Mouse (Mus musculus) erythroblast, embryonic 14.5 days (primary cell): ENCODE measurements around the gene Duox2. TPM values are rescaled to one million over a fixed set of nuclear protein-coding genes. Genes with fewer than 3 reads are reported as not detected.

ENCODE experiments used
- H3K27me3 ChIP-seq: 2 replicates; pipeline ENCODE4 v1.6.1; 2012; ENCODE audit warnings: inconsistent platforms; ENCODE audit not compliant: control insufficient read depth
- H3K36me3 ChIP-seq: 2 replicates; pipeline ENCODE4 v1.6.1; 2012; ENCODE audit warnings: mild to moderate bottlenecking, inconsistent platforms; ENCODE audit not compliant: control insufficient read depth
- H3K4me1 ChIP-seq: 2 replicates; pipeline ENCODE4 v1.6.1; 2012; ENCODE audit warnings: inconsistent platforms; ENCODE audit not compliant: control insufficient read depth
- H3K4me3 ChIP-seq: replicated peaks from 2 replicates; pipeline ENCODE3; 2012; ENCODE audit warnings: moderate library complexity, mild to moderate bottlenecking, inconsistent platforms
- H3K9me3 ChIP-seq: 2 replicates; pipeline ENCODE4 v1.6.1; 2012; ENCODE audit warnings: low read length, inconsistent platforms, mixed read lengths; ENCODE audit not compliant: control insufficient read depth
- GATA1 ChIP-seq: IDR thresholded peaks from 2 replicates; pipeline ENCODE4 v1.6.1; 2012; ENCODE audit warnings: low read length, inconsistent platforms, mixed read lengths
- TAL1 ChIP-seq: IDR thresholded peaks from 3 replicates; pipeline ENCODE4 v1.6.1; 2012; ENCODE audit warnings: low read length, inconsistent platforms, mixed read lengths
- polyA plus RNA-seq: library from polyadenylated mRNA; stranded (reverse); fragments of >175 nt; gene quantifications from 2 replicates; pipeline ENCODE4 v1.2.3, GENCODE M21; 2012

Duox2 gene
- polyA plus RNA-seq, 1 experiment = not detected

DNA sequence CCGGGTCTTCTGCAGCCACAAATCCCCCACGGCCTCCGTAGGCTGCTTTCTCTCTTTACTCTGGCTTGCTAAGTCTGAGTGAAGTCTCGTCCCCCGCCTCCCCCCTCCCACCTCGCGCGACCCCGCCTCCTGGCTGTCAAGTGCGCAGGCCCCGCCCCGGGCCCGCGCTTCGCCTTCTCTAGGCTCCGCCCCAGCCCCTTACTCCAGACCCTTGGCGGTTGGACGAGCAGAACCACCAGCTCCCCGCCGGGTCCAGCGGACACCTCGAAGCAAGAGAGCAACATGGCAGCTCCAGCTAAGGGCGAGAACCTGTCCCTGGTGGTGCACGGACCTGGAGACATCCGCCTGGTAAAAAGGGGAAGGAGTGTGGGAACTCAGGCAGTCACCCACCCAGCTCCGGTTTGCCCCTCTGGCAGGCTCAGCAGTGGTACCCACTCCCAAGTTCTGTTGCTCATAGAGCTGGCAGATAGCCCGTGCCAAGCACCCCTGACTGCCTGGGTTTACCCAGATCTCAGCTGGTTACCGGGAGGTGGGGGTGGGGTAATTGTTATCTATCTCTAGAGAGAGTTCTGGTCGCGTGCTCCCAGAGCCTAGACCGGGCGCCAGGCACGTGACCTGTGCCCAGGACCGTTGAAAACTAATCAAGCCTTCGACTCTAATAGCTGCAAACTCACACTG is 63.5 kb downstream of the Duox2 start, which contains the start of gene Sord:
Gene Sord (plus strand): TSS at position 139 of the 678 bp plus-strand sequence.
- Histone ChIP-seq H3K4me1 (peaks cover 36% of the 10 kb centered on the region), H3K9me3 (no peaks in the 10 kb centered on the region), H3K4me3 (peak within 1 kb of the TSS; percentile 80), H3K27me3 (no peaks in the 10 kb centered on the region), H3K36me3 (no peaks in the 10 kb centered on the region; the same call in 1 of the 2 replicates)
- TF ChIP-seq TAL1 (no peak), GATA1 (peak; percentile 41; the same call in 1 of the 2 replicates)

DNA sequence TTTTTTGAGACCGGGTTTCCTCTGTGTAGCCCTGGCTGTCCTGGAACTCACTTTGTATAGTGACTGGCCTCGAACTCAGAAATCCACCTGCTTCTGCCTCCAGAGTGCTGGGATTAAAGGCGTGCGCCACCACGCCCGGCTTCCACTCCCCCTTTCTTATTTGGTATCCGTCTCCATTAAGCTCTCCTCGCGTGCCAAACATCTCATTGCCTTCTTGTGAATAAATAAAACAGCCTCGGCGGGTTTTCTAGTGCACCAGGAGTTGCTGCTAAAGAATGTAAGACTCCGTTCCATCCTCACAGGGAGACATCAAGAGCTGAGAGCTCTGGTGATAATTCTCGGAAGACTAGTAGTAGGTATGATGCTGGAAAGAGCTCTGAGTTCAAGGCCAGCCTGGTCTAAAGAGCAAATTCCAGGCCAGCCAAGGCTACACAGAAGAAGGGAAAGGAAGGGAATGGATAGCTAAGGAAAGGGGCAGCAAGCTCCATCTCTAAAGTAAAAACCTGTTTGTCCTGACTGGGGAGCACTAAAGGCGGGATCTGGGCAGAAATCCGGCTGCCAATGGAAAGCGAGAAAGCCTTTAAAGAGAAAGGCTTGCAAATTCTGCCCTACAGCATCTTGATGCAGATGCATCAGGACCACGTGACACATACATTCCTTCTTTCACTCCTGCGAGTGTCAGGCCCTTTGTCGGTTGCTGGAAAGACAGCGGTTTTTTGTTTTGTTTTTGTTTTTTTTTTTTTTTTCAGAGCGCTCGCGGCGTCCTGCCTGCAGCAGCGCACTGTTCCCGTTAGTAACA is 64.3 kb downstream of the Duox2 start:
- TF ChIP-seq TAL1 (no peak), GATA1 (no peak)
- H3K9me3 ChIP-seq = no peaks in the 10 kb centered on the region
- H3K36me3 ChIP-seq = no peaks in the 10 kb centered on the region
- no peaks in the 10 kb centered on the region for H3K27me3 ChIP-seq
- H3K4me1 ChIP-seq = peaks cover 32% of the 10 kb centered on the region
- H3K4me3 ChIP-seq = peak overlapping the region; percentile 80

DNA sequence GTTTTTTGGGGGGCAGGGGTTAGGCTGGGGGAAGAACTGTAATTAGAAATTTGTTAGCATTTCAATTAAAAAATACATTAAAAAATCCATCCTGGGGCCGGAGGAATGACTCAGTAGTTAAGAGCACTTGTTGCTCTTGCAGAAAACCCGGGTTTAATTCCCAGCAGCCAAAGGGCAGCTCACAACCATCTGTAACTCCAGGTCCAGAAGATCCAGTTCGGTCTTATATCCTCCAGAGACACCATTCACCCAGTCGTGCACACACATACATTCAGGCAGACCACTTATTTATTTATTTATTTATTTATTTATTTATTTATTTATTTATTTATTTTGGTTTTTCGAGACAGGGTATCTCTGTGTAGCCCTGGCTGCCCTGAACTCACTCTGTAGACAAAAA is 64.9 kb downstream of the Duox2 start:
- Histone ChIP-seq H3K4me3 (no peak overlapping the region), H3K36me3 (no peaks in the 10 kb centered on the region), H3K9me3 (no peaks in the 10 kb centered on the region), H3K27me3 (no peaks in the 10 kb centered on the region), H3K4me1 (peaks cover 32% of the 10 kb centered on the region)
- TF ChIP-seq GATA1 (no peak), TAL1 (no peak)

DNA sequence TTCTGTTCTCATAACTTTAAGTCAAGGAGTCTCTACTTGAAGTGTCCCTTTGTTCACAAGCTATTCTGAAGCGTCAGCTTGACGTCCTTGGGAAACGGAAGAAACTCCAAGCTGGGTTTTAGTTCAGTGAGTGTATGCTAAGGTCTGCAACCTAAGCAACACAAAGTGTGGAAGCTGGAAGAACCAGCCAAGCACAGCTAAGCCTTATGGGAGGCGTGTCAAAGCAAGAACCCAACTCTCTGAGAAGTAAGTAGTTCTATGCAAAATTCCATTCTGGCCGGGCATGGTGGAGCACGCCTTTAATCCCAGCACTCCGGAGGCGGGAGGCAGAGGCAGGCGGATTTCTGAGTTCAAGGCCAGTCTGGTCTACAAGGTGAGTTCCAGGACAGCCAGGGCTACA is 66.6 kb downstream of the Duox2 start:
- Histone ChIP-seq H3K9me3 (no peaks in the 10 kb centered on the region), H3K4me3 (no peak overlapping the region), H3K4me1 (peaks cover 32% of the 10 kb centered on the region), H3K27me3 (no peaks in the 10 kb centered on the region), H3K36me3 (no peaks in the 10 kb centered on the region)
- no peak for TF ChIP-seq GATA1
- no peak for TF ChIP-seq TAL1

DNA sequence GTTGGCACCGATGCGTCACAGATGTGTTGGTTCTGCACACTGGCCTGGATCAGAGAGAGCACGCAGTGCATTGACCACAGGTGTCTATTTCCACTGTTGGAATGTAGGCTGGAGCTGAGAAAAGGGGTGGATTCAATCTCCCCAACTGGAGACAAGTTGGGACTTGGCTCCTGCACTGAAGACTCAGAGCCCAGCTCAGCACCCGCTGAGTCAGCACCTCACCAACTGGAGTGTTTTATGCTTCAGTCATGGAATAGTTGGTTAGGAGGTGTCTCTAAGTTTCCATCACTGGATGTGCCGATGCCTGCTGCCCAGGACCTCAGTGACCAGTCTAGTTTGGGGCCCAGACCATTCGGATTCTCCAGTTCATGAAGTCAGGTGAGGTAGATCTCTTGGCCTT is 67.9 kb downstream of the Duox2 start:
- H3K4me1 ChIP-seq = peaks cover 23% of the 10 kb centered on the region
- no peaks in the 10 kb centered on the region for H3K9me3 ChIP-seq
- no peaks in the 10 kb centered on the region for H3K27me3 ChIP-seq
- no peak overlapping the region for H3K4me3 ChIP-seq
- no peaks in the 10 kb centered on the region for H3K36me3 ChIP-seq
- no peak for TF ChIP-seq GATA1
- TF ChIP-seq TAL1 = no peak

Other genes with a start within 250 kb of the Duox2 start
- gene Spg11, start 180.1 kb downstream of the Duox2 start, polyA plus RNA-seq = 0.03 and 0.06 TPM in 2 replicates
- gene B2m, start 150.8 kb downstream of the Duox2 start, polyA plus RNA-seq = 1.1 and 1.6 TPM in 2 replicates
- gene Trim69, start 137.7 kb downstream of the Duox2 start, polyA plus RNA-seq = not detected in 2 replicates
- not detected in 2 replicates for gene Patl2, start 112.3 kb downstream of the Duox2 start, polyA plus RNA-seq
- gene Terb2, start 112.2 kb downstream of the Duox2 start, polyA plus RNA-seq = not detected in 2 replicates
- gene Sord, start 63.7 kb downstream of the Duox2 start, polyA plus RNA-seq = 1.5 and 2.0 TPM in 2 replicates
- not detected in 2 replicates for gene Duoxa2, start 451 bp upstream of the Duox2 start, polyA plus RNA-seq
- gene Duoxa1, start 15.3 kb upstream of the Duox2 start, polyA plus RNA-seq = not detected in 2 replicates
- gene Duox1, start 17.2 kb upstream of the Duox2 start, polyA plus RNA-seq = not detected in 2 replicates
- gene Shf, start 70.7 kb upstream of the Duox2 start, polyA plus RNA-seq = 6.6 and 7.5 TPM in 2 replicates
- not detected in 2 replicates for gene Slc28a2, start 128.0 kb upstream of the Duox2 start, polyA plus RNA-seq
- gene Gm14085, start 186.5 kb upstream of the Duox2 start, polyA plus RNA-seq = not detected in 2 replicates